Mouse (Mus musculus) hindbrain, embryonic 10.5 days (tissue): Measurements from ENCODE around the gene Pbrm1. TPM values are rescaled to one million over a fixed set of nuclear protein-coding genes. Genes with fewer than 3 reads are reported as not detected.

Experiments used
- DNase-seq: peaks from one replicate; pipeline ENCODE4 v3.0.0-alpha.2; 2017; ENCODE audit warnings: low spot score
- H3K27ac ChIP-seq: fragments of 300-500 bp; sonication (generic); 2 replicates; pipeline ENCODE4 v1.5.1; 2016; ENCODE audit warnings: mild to moderate bottlenecking, moderate library complexity
- H3K27me3 ChIP-seq: fragments of 300-500 bp; sonication (generic); 2 replicates; pipeline ENCODE4 v1.6.1; 2016; ENCODE audit warnings: mild to moderate bottlenecking; ENCODE audit not compliant: poor library complexity, insufficient read depth, severe bottlenecking
- H3K36me3 ChIP-seq: fragments of 300-500 bp; sonication (generic); 2 replicates; pipeline ENCODE4 v1.6.1; 2016; ENCODE audit warnings: mild to moderate bottlenecking, moderate library complexity
- H3K4me1 ChIP-seq: fragments of 300-500 bp; sonication (generic); replicated peaks from 2 replicates; pipeline ENCODE4 v1.6.1; 2016; ENCODE audit warnings: mild to moderate bottlenecking
- H3K4me3 ChIP-seq: fragments of 300-500 bp; sonication (generic); 2 replicates; pipeline ENCODE4 v1.5.1; 2016; ENCODE audit warnings: mild to moderate bottlenecking, moderate library complexity
- H3K9me3 ChIP-seq: fragments of 300-500 bp; sonication (generic); 2 replicates; pipeline ENCODE4 v1.6.1; 2016; ENCODE audit warnings: mild to moderate bottlenecking, moderate library complexity
- WGBS: fragments of 180-500 bp; shearing (Covaris S2); methylation state at CpG from one replicate; pipeline ENCODE4 v1.1.7; 2016; 5-methylcytosine and 5-hydroxymethylcytosine counted together
- polyA plus RNA-seq: library from polyadenylated mRNA; unstranded; fragments of >200 nt; fragmentation: Nextera tagmentation; extraction: Ambion mirVana; gene quantifications from 2 replicates; pipeline ENCODE4 v1.2.1, GENCODE M21; 2016

The Pbrm1 gene
- polyA plus RNA-seq, 1 experiment from 2014 or later = 130 TPM

- Histone ChIP-seq H3K4me1 (peaks cover 24% of the 10 kb centered on the region), H3K4me3 (no peak overlapping the region), H3K9me3 (0 out of 2 replicates have a peak, but pooled peaks cover 8% of the 10 kb centered on the region), H3K27me3 (no peaks in the 10 kb centered on the region), H3K27ac (peak overlapping the region; percentile 29; the same call in 1 of the 2 replicates), H3K36me3 (peaks cover 100% of the 10 kb centered on the region)
- no peak for DNase-seq
- WGBS = 90% methylated on average over 33 of the region's 35 CpGs
Measured at GRCm38 (mm10) chr14:31138219-31138896, 119.4 kb downstream of the Pbrm1 start.

DNA sequence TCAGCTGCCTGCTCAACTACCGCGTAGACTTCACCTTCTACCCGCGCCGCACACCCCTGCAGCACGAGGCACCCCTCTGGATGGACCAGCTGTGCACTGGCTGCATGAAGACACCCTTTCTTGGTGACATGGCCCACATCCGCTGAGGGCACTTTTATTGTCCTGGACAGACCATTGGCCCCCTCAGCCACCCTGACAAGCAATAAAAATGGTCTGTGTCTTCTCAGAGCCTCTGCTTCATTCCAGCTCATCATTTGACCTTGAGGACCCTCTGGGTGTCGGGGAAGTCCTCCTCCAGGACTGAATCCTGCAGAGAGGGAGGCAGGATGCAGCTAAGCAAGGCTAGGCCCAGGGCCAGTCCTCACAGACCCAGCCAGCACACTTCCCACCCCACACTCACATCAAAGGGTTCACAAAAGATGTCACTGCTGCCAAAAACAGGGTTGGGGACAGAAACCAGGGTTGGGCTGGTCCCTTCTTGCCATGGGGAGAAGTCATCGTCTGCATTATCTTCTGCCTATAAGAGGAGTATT lies 120.0 kb downstream of the Pbrm1 start:
- Histone ChIP-seq H3K4me3 (no peak overlapping the region), H3K27me3 (no peaks in the 10 kb centered on the region), H3K9me3 (0 out of 2 replicates have a peak, but pooled peaks cover 8% of the 10 kb centered on the region), H3K36me3 (peaks cover 98% of the 10 kb centered on the region), H3K4me1 (peaks cover 18% of the 10 kb centered on the region), H3K27ac (no peak overlapping the region)
- no peak for DNase-seq
- 94% methylated on average over 9 of the region's 9 CpGs for WGBS

- no peak for DNase-seq
- H3K36me3 ChIP-seq = peaks cover 91% of the 10 kb centered on the region
- H3K9me3 ChIP-seq = 0 out of 2 replicates have a peak, but pooled peaks cover 8% of the 10 kb centered on the region
- no peak overlapping the region for H3K4me3 ChIP-seq
- no peaks in the 10 kb centered on the region for H3K27me3 ChIP-seq
- 96% methylated on average over 12 of the region's 12 CpGs for WGBS
- peaks cover 11% of the 10 kb centered on the region for H3K4me1 ChIP-seq
- no peak overlapping the region for H3K27ac ChIP-seq
Measured at GRCm38 (mm10) chr14:31139666-31140065, 120.7 kb downstream of the Pbrm1 start.

DNA sequence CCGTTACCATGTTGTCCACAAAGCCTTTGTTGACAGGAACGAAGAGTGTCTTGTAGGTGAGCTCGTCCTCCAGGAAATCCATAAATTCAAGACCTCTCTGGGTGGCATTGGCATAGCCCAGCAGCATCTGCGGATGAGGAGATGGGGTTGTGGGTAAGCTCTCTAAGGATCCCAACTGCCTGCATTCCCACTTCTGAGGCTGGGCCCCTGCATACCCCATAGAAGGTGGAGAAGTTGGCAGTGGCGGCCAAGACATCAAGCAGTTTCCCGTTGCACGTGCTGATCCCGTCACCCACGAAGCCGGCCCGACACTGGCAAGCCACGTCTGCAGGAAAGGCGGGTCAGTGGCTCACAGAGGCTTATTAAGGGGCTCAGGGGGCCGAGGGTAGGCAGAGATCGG lies 121.2 kb downstream of the Pbrm1 start:
- Histone ChIP-seq H3K9me3 (0 out of 2 replicates have a peak, but pooled peaks cover 8% of the 10 kb centered on the region), H3K4me1 (peaks cover 8% of the 10 kb centered on the region; the same call in 1 of the 2 replicates), H3K27me3 (no peaks in the 10 kb centered on the region), H3K4me3 (no peak overlapping the region), H3K36me3 (peaks cover 86% of the 10 kb centered on the region), H3K27ac (no peak overlapping the region)
- DNase-seq = no peak
- 91% methylated on average over 15 of the region's 15 CpGs for WGBS

GRCm38 (mm10) chr14:31141011-31141410 lies 122.1 kb downstream of the Pbrm1 start:
- peaks cover 8% of the 10 kb centered on the region; the same call in 1 of the 2 replicates for H3K4me1 ChIP-seq
- H3K27ac ChIP-seq = no peak overlapping the region
- no peak overlapping the region for H3K4me3 ChIP-seq
- H3K9me3 ChIP-seq = 0 out of 2 replicates have a peak, but pooled peaks cover 8% of the 10 kb centered on the region
- 96% methylated on average over 14 of the region's 14 CpGs for WGBS
- H3K36me3 ChIP-seq = peaks cover 77% of the 10 kb centered on the region
- DNase-seq = no peak
- no peaks in the 10 kb centered on the region for H3K27me3 ChIP-seq

GRCm38 (mm10) chr14:31145694-31146093 lies 126.8 kb downstream of the Pbrm1 start:
- no peaks in the 10 kb centered on the region for H3K27me3 ChIP-seq
- H3K4me3 ChIP-seq = no peak overlapping the region
- peaks cover 33% of the 10 kb centered on the region for H3K36me3 ChIP-seq
- 0 out of 2 replicates have a peak, but pooled peaks cover 8% of the 10 kb centered on the region for H3K9me3 ChIP-seq
- WGBS = 92% methylated on average over 11 of the region's 11 CpGs
- no peak for DNase-seq
- no peak overlapping the region for H3K27ac ChIP-seq
- H3K4me1 ChIP-seq = peaks cover 10% of the 10 kb centered on the region; the same call in 1 of the 2 replicates

GRCm38 (mm10) chr14:31160196-31161150 lies 141.5 kb downstream of the Pbrm1 start:
- H3K4me1 ChIP-seq = peaks cover 21% of the 10 kb centered on the region; the same call in 1 of the 2 replicates
- H3K4me3 ChIP-seq = no peak overlapping the region
- H3K27ac ChIP-seq = 0 out of 2 replicates have a peak overlapping the region, but pooled peaks have one; percentile 3
- no peaks in the 10 kb centered on the region for H3K36me3 ChIP-seq
- no peaks in the 10 kb centered on the region for H3K9me3 ChIP-seq
- no peak for DNase-seq
- 79% methylated on average over 27 of the region's 27 CpGs for WGBS
- no peaks in the 10 kb centered on the region for H3K27me3 ChIP-seq

- Histone ChIP-seq H3K9me3 (no peaks in the 10 kb centered on the region), H3K4me1 (peaks cover 27% of the 10 kb centered on the region), H3K36me3 (no peaks in the 10 kb centered on the region), H3K27me3 (no peaks in the 10 kb centered on the region), H3K4me3 (no peak overlapping the region), H3K27ac (no peak overlapping the region)
- 90% methylated on average over 7 of the region's 7 CpGs for WGBS
- no peak for DNase-seq
Measured at GRCm38 (mm10) chr14:31161191-31161590, 142.3 kb downstream of the Pbrm1 start.

DNA sequence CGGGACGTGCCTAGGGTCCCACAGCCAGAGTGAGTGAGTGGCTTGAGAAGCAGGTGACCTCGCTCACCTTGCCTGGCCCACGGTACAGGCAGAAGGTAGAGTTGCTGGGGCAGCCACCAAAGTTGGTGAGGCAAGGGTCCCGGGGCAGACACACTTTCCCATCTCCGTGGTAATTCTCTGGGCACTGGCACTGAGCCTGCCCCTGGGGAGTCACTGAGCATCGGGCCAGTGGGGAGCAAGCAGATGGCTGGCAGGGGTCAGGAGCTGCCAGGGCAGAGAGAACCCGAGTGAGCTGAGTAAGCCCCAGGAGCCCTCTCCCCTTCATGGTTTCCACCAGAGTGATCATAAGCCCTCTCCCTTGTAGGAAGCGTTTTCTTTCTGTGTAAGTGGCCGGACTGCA lies 142.7 kb downstream of the Pbrm1 start:
- 78% methylated on average over 10 of the region's 10 CpGs for WGBS
- no peak for DNase-seq
- H3K27ac ChIP-seq = no peak overlapping the region
- H3K9me3 ChIP-seq = no peaks in the 10 kb centered on the region
- H3K36me3 ChIP-seq = no peaks in the 10 kb centered on the region
- no peak overlapping the region for H3K4me3 ChIP-seq
- peaks cover 32% of the 10 kb centered on the region for H3K4me1 ChIP-seq
- H3K27me3 ChIP-seq = no peaks in the 10 kb centered on the region

DNA sequence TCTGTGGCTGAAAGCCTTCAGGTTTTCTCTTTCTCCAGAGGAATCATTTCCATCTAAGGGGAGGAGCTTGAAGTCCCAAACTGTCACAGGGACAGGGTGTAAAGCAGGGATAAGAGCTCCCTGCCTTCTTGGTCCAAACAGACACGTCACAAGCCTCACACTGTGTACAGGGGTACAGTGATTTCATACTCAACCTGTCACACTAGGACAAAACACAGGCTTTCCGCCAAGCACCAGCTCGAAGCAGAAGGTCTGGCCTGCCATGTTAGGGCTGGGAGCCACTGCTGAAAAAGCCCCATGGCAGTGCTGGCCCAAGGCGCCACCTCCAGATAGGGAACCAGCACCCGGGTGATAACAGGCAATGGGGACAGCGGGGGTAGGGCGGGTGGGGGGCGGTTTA lies 145.1 kb downstream of the Pbrm1 start:
- Histone ChIP-seq H3K4me3 (no peak overlapping the region), H3K9me3 (no peaks in the 10 kb centered on the region), H3K4me1 (peaks cover 31% of the 10 kb centered on the region), H3K27ac (no peak overlapping the region), H3K36me3 (no peaks in the 10 kb centered on the region), H3K27me3 (no peaks in the 10 kb centered on the region)
- 90% methylated on average over 8 of the region's 8 CpGs for WGBS
- no peak for DNase-seq

DNA sequence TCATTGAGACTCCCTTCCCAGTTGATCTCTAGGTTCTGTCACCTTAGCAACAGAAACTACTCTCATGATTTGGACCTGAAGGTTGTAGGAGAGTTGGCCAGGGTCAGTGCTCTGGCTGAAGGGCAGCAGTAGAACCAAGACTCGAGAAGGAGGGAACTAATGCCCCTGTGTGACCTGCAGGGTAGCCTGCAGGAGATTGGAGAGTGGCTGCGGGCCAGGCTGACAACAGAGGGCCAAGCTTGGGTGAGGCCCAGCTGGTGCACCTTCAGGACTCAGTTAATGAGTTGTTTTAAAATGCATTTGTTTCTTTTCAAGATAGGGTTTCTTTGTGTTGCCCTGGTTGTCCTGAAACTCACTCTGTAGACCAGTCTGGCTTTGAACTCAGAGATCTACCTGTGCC lies 146.1 kb downstream of the Pbrm1 start:
- Histone ChIP-seq H3K9me3 (no peaks in the 10 kb centered on the region), H3K36me3 (peaks cover 4% of the 10 kb centered on the region), H3K4me3 (no peak overlapping the region), H3K4me1 (peaks cover 31% of the 10 kb centered on the region), H3K27ac (peak overlapping the region; percentile 29; the same call in 1 of the 2 replicates), H3K27me3 (no peaks in the 10 kb centered on the region)
- no peak for DNase-seq
- 77% methylated on average over 2 of the region's 2 CpGs for WGBS

DNA sequence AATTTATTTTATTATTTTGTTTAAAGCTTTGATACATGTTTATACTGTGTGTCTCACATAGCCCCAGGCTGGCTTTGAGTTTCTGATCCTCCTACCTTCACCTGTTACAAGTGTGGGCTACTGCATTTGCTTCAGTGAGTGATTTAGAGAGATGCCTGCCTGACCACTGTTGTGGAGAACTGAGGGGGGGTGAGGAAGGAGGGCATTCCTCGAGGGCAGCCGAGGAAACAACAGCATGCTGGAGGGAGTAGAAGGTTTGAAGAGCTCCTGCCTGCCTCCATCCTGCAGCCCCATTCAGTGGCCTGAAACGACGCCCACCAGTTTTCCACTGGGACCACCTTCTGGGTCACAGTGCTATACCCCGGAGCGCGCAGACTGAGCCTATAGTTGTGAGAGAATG lies 146.5 kb downstream of the Pbrm1 start:
- no peak for DNase-seq
- Histone ChIP-seq H3K27me3 (no peaks in the 10 kb centered on the region), H3K9me3 (no peaks in the 10 kb centered on the region), H3K27ac (peak overlapping the region; percentile 56; the same call in 1 of the 2 replicates), H3K4me3 (no peak overlapping the region), H3K36me3 (peaks cover 8% of the 10 kb centered on the region), H3K4me1 (peaks cover 29% of the 10 kb centered on the region)
- WGBS = 54% methylated on average over 7 of the region's 7 CpGs
